Mouse (Mus musculus): ENCODE results near the gene Col12a1. TPM values are rescaled to one million over a fixed set of nuclear protein-coding genes. Genes with fewer than 3 reads are reported as not detected.

The Col12a1 gene
- total RNA-seq, 1 experiment = 14.5 TPM

GRCm38 (mm10) chr9:79600237-79600570 is 118.4 kb downstream of the Col12a1 start:
- no peak for DNase-seq (ENCODE audit: low read depth, low spot score)
- Histone ChIP-seq H3K36me3 (ENCODE audit: control insufficient read depth, insufficient read depth, low read length, poor library complexity, severe bottlenecking) (no peaks in the 10 kb centered on the region), H3K9ac (ENCODE audit: insufficient read depth, low read depth, low read length, poor library complexity, severe bottlenecking) (no peak overlapping the region), H3K27ac (ENCODE audit: insufficient read depth, low read depth, low read length, poor library complexity, severe bottlenecking) (no peak overlapping the region), H3K4me3 (ENCODE audit: insufficient read depth in 1 of 2, low read depth in 1 of 2, low read length in 2 of 2, poor library complexity in 1 of 2, severe bottlenecking in 1 of 2) (no peak overlapping the region), H3K4me1 (ENCODE audit: control insufficient read depth in 2 of 2, insufficient read depth in 2 of 2, low read length in 2 of 2, poor library complexity in 1 of 2) (no peaks in the 10 kb centered on the region), H3K9me3 (ENCODE audit: control insufficient read depth, insufficient read depth, low read depth, low read length) (no peaks in the 10 kb centered on the region)
- TF ChIP-seq CHD2 (IDR thresholded peaks at IDR 0.05; ENCODE audit: low read depth, low read length) = no peak
- TF ChIP-seq ZC3H11A (IDR thresholded peaks at IDR 0.05; ENCODE audit: borderline replicate concordance, low read depth, low read length) = no peak
- no peak for TF ChIP-seq HCFC1 (IDR thresholded peaks at IDR 0.05; ENCODE audit: borderline replicate concordance, insufficient read depth, low read length)
- no peak for TF ChIP-seq ZNF384 (IDR thresholded peaks at IDR 0.05; ENCODE audit: low read depth, low read length)
- TF ChIP-seq MAFK (IDR thresholded peaks at IDR 0.05; ENCODE audit: insufficient read depth, low read depth, low read length) = no peak
- in situ Hi-C loops (cut with MboI; ENCODE audit: low sequenced_read_pairs in 2 of 2, unreplicated experiment in 2 of 2) = no loop called here

- DNase-seq (ENCODE audit: low read depth, low spot score) = no peak
- H3K9me3 ChIP-seq (ENCODE audit: control insufficient read depth, insufficient read depth, low read depth, low read length) = no peaks in the 10 kb centered on the region
- no peak overlapping the region for H3K4me3 ChIP-seq (ENCODE audit: insufficient read depth in 1 of 2, low read depth in 1 of 2, low read length in 2 of 2, poor library complexity in 1 of 2, severe bottlenecking in 1 of 2)
- TF ChIP-seq HCFC1 (IDR thresholded peaks at IDR 0.05; ENCODE audit: borderline replicate concordance, insufficient read depth, low read length) = no peak
- TF ChIP-seq MAFK (IDR thresholded peaks at IDR 0.05; ENCODE audit: insufficient read depth, low read depth, low read length) = no peak
- no peak for TF ChIP-seq CHD2 (IDR thresholded peaks at IDR 0.05; ENCODE audit: low read depth, low read length)
- TF ChIP-seq ZNF384 (IDR thresholded peaks at IDR 0.05; ENCODE audit: low read depth, low read length) = no peak
- TF ChIP-seq ZC3H11A (IDR thresholded peaks at IDR 0.05; ENCODE audit: borderline replicate concordance, low read depth, low read length) = no peak
- no peak overlapping the region for H3K9ac ChIP-seq (ENCODE audit: insufficient read depth, low read depth, low read length, poor library complexity, severe bottlenecking)
- no peaks in the 10 kb centered on the region for H3K4me1 ChIP-seq (ENCODE audit: control insufficient read depth in 2 of 2, insufficient read depth in 2 of 2, low read length in 2 of 2, poor library complexity in 1 of 2)
- no peak overlapping the region for H3K27ac ChIP-seq (ENCODE audit: insufficient read depth, low read depth, low read length, poor library complexity, severe bottlenecking)
- in situ Hi-C loops (cut with MboI; ENCODE audit: low sequenced_read_pairs in 2 of 2, unreplicated experiment in 2 of 2) = no loop called here
- no peaks in the 10 kb centered on the region for H3K36me3 ChIP-seq (ENCODE audit: control insufficient read depth, insufficient read depth, low read length, poor library complexity, severe bottlenecking)
Observed at GRCm38 (mm10) chr9:79599395-79600236, 119.0 kb downstream of the Col12a1 start.

GRCm38 (mm10) chr9:79598578-79598977 is 120.1 kb downstream of the Col12a1 start:
- no peaks in the 10 kb centered on the region for H3K36me3 ChIP-seq (ENCODE audit: control insufficient read depth, insufficient read depth, low read length, poor library complexity, severe bottlenecking)
- H3K9ac ChIP-seq (ENCODE audit: insufficient read depth, low read depth, low read length, poor library complexity, severe bottlenecking) = no peak overlapping the region
- no peak overlapping the region for H3K27ac ChIP-seq (ENCODE audit: insufficient read depth, low read depth, low read length, poor library complexity, severe bottlenecking)
- no peaks in the 10 kb centered on the region for H3K4me1 ChIP-seq (ENCODE audit: control insufficient read depth in 2 of 2, insufficient read depth in 2 of 2, low read length in 2 of 2, poor library complexity in 1 of 2)
- DNase-seq (ENCODE audit: low read depth, low spot score) = no peak
- no peak for TF ChIP-seq ZC3H11A (IDR thresholded peaks at IDR 0.05; ENCODE audit: borderline replicate concordance, low read depth, low read length)
- TF ChIP-seq ZNF384 (IDR thresholded peaks at IDR 0.05; ENCODE audit: low read depth, low read length) = no peak
- no peak for TF ChIP-seq CHD2 (IDR thresholded peaks at IDR 0.05; ENCODE audit: low read depth, low read length)
- no peak for TF ChIP-seq HCFC1 (IDR thresholded peaks at IDR 0.05; ENCODE audit: borderline replicate concordance, insufficient read depth, low read length)
- TF ChIP-seq MAFK (IDR thresholded peaks at IDR 0.05; ENCODE audit: insufficient read depth, low read depth, low read length) = no peak
- H3K4me3 ChIP-seq (ENCODE audit: insufficient read depth in 1 of 2, low read depth in 1 of 2, low read length in 2 of 2, poor library complexity in 1 of 2, severe bottlenecking in 1 of 2) = no peak overlapping the region
- no peaks in the 10 kb centered on the region for H3K9me3 ChIP-seq (ENCODE audit: control insufficient read depth, insufficient read depth, low read depth, low read length)
- in situ Hi-C loops (cut with MboI; ENCODE audit: low sequenced_read_pairs in 2 of 2, unreplicated experiment in 2 of 2) = no loop called here

- H3K4me3 ChIP-seq (ENCODE audit: insufficient read depth in 1 of 2, low read depth in 1 of 2, low read length in 2 of 2, poor library complexity in 1 of 2, severe bottlenecking in 1 of 2) = no peak overlapping the region
- no peaks in the 10 kb centered on the region for H3K36me3 ChIP-seq (ENCODE audit: control insufficient read depth, insufficient read depth, low read length, poor library complexity, severe bottlenecking)
- DNase-seq (ENCODE audit: low read depth, low spot score) = no peak
- no peak overlapping the region for H3K9ac ChIP-seq (ENCODE audit: insufficient read depth, low read depth, low read length, poor library complexity, severe bottlenecking)
- in situ Hi-C loops (cut with MboI; ENCODE audit: low sequenced_read_pairs in 2 of 2, unreplicated experiment in 2 of 2) = no loop called here
- H3K9me3 ChIP-seq (ENCODE audit: control insufficient read depth, insufficient read depth, low read depth, low read length) = no peaks in the 10 kb centered on the region
- H3K4me1 ChIP-seq (ENCODE audit: control insufficient read depth in 2 of 2, insufficient read depth in 2 of 2, low read length in 2 of 2, poor library complexity in 1 of 2) = no peaks in the 10 kb centered on the region
- TF ChIP-seq ZNF384 (IDR thresholded peaks at IDR 0.05; ENCODE audit: low read depth, low read length) (no peak), ZC3H11A (IDR thresholded peaks at IDR 0.05; ENCODE audit: borderline replicate concordance, low read depth, low read length) (no peak)
- H3K27ac ChIP-seq (ENCODE audit: insufficient read depth, low read depth, low read length, poor library complexity, severe bottlenecking) = no peak overlapping the region
Observed at GRCm38 (mm10) chr9:79586415-79587195, 132.0 kb downstream of the Col12a1 start.
